Mouse (Mus musculus) mouse trophoblast stem cell (cell line): Measurements from ENCODE around the gene Hephl1.
"Not testable (repeated sequence)": the region's sequence is repeated elsewhere in the genome, so short reads cannot be mapped to it uniquely, and the experiment has no call there.

ENCODE experiments used
- in situ Hi-C, 2 experiments: fragments of 300-500 bp; cut with MseI, MboI; formaldehyde crosslinking; loops; 2 replicates in 1 of 2; 3 replicates in 1 of 2; pipeline ENCODE4 v1.15.1; 2025

Gene Hephl1

DNA sequence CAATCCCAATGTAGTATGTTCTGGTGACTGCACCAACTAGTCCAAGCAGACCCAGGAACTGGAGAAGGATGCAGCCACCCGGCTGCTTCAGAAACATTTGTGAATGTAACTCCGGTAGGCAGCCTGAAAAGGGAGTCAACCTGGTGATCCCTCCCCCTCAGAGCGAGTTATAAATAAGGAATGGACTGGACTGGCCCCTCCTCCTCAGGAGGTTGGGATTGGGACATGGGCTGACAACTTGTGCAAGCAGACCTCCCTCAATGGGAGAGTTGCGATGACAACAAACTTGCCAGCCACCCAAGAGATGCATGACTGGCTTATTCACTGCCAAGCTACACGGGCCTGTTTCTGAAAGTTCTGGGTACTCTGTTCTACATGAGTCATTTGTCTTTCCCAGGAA, at the start of gene Hephl1:
Gene Hephl1, minus strand, starts transcription at position 101 of the 400 bp plus-strand sequence.
- in situ Hi-C loops, result no loop called here

- in situ Hi-C loops, result no loop called here
Measured at GRCm38 (mm10) chr9:15149246-15149926, 37.5 kb upstream of the Hephl1 start.

- in situ Hi-C loops, result no loop called here
Measured at GRCm38 (mm10) chr9:15140546-15140945, 28.6 kb upstream of the Hephl1 start.

GRCm38 (mm10) chr9:15125897-15126296, 14.0 kb upstream of the Hephl1 start:
- in situ Hi-C loops, result no loop called here

DNA sequence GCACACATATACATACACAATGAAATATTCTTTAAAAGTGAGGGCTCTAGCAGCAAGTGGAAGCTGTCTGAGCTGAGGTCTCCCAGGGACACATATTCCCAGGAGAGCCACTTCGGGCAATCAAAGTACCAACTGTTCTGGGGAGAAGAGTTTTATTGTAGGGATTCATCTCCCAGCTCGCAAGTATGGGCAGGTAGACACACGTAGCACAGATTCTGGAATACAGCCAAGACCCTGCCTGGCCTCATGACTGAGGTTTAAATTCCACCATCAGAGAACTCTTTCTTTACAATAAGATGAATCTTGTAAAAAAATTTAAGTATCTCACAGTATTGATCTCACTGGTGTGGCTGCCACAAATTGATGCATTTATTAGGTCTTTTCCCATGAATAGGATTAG, 10.5 kb upstream of the Hephl1 start:
- in situ Hi-C loops, result no loop called here

GRCm38 (mm10) chr9:15120841-15121358, 9.0 kb upstream of the Hephl1 start:
- in situ Hi-C loops, result no loop called here

DNA sequence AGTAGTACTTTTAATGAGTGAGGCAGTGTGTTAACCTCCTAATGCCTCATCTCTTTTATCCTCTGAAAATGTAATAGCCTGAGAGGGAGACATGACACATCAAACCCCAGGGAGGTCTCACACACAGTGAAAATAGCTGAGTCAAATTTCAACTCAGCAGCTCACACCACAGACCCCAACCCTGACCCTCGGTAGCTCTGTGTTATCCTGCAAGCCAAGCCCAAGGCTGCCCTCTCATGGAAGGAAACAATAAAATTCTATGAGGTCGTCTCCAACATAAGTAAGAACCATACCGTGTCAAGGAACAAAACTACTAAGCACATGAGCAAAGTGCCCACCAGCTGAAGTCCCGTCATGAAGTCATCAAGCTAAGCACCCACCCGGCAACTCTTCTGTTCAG, 8.3 kb upstream of the Hephl1 start:
- in situ Hi-C loops, result no loop called here

- in situ Hi-C loops, result no loop called here
Measured at GRCm38 (mm10) chr9:15119515-15119914, 7.6 kb upstream of the Hephl1 start.

DNA sequence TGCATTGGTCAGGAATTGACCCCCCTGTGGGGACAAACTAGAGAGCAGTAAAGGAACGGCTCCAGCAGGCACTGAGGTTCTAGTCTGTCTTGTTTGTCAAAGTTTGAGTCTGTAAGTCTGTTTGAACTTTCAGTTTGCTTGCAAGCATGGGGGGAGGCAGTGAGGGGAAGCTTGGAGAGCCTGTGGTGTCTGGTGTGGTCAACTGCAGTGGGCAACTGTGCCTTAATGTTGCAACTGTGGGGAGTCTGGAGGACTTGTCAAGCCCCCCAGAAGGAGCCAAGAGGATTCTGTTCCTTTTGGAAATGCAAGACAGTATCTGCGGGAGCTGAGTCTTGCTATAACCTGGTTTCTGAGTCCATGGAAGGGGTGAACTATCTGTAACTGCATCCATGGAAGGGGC, 4.3 kb upstream of the Hephl1 start:
- in situ Hi-C loops, result no loop called here

DNA sequence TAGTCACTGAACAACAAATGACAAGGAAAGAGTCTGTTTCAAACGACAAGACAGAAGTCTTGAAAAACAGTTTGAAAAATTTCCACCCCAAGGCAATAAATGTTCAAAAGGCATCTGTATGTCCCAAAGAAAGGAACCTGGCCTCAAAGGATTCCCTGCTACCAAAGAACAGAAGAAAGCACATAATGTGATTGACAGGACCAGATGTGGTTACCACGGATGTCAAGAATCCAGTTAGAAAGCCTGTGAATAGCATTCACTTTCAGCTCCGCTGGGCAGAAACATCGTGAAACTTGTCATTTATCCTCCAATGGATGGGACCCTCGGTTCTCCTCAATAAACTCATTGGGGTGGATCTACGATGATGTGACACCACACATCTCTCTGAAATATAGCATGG, 2.2 kb upstream of the Hephl1 start:
- in situ Hi-C loops, result no loop called here

DNA sequence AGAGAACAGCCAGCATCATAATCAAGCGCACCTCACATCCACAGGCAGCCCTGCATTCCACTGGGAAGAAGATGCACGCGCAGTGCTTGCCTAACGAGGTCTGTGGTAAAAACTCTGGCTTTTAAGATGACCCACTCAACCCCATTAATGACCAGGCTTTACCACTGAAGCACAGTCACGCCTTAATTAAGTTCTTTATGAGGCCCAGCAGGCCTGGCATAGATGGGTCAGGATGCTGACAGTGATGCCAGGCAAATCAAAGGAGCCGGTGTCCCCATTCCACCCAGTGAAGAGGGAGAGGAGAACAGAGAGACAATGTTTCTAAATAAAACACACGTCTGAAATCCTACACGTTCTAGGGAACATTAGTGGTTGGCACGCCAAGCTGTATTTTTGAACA, 3.8 kb downstream of the Hephl1 start:
- in situ Hi-C loops, result no loop called here

DNA sequence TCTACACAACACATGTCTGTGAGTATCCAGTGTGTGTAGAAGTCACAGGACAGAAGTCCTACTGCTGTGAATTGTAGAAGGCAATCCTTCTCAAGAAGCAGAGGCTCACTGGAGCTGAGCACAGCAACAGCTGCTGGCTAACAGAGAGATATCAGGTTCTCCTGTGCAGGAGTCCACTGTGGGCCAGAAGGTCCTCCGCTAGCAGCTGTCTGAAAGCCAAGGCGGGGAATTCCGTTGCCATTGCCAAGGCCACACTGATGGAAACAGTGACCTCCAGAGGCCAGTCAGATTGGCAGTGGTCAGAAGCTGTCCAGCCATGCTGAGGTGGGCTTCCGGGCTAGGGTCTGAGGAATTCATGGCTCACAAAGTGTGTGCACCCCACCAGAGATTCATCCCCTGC, 6.8 kb downstream of the Hephl1 start:
- in situ Hi-C loops, result no loop called here

DNA sequence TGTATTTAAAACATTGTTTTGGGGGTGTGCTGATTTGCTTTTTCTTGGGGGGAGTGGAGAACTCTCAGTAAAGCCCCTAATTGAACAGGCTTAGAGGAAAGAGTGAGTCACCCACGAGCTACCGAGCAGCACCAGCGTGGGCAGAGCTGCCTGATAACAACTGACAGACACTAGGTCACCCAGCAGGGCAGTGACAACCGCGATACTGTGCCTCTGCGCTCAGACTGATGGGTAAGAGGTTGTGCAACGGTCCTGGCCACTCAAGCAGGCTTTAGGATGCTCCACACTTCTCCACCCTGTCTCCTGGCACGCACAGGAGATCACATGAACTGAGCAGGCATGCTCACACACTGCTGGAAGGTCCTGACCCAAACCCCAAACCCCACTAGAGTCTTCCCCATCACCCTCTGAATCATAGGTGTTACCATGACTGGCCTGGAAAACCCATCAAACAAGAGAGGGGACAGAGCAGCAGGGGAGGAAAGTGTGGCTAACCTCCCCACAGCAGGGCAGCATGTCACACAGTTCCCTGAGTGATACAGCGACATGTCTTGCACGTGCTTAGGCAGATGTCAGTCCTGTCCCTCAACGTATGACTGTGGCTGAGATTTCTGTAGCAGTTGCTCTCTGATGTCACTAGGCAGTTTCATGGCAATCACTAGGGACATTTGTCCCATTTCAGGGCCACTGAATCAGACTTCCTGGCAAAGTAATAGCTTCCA, 8.2 kb downstream of the Hephl1 start:
- in situ Hi-C loops, result no loop called here

- in situ Hi-C loops, result no loop called here
Measured at GRCm38 (mm10) chr9:15101531-15102161, 10.3 kb downstream of the Hephl1 start.

DNA sequence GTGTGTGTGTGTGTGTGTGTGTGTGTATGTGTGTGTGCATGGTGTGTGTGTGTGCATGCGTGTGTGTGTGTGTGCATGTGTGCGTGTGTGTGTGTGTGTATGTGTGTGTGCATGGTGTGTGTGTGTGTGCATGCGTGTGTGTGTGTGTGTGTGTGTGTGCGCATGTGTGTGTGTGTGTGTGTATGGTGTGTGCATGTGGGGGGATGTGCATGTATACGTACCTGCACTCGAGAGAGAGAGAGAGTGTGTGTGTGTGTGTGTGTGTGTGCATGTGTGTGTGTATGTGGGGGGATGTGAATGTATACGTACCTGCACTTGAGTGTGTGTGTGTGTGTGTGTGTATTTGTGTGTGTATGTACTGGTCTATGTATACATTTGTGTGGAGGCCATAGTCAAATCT, 13.5 kb downstream of the Hephl1 start:
- in situ Hi-C loops, result not testable (repeated sequence)

DNA sequence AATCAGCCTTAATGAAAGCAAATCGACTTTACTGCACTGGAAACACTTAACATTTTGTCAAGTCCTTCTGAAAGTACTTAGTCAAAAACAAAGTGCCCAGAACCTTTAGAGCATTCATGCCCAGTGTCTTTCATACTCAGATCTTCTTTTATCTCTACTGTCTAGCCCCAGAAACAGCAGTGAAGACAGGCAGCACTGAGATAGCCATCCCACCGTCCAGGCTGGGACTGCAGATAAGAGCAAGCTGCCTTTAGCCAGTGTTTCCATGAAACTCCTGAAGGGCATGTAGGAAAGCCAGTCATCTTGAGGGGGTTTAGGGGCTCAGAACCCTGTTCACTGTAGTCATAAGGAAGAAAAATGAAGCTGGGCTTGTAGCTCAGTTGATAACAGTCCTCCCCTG, 14.7 kb downstream of the Hephl1 start:
- in situ Hi-C loops, result no loop called here

GRCm38 (mm10) chr9:15096161-15096560, 15.7 kb downstream of the Hephl1 start:
- in situ Hi-C loops, result no loop called here

DNA sequence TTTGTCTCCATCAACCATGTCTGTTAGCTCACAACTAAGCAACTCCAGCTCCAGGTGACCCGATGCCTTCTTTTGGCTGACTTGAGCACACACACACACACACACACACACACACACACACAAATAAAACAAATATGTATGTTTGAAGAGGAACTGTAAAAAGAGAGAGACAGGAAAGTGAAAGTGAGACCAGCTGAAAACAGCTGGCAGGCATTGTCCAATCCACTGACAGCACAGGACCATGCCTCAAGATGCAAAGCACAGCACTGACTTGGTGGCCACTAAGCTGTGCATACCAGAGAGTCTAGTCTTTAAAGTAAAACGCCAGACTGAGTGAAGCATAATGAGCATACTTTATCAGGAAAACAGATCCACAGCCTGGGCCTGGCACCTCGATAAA, 16.7 kb downstream of the Hephl1 start:
- in situ Hi-C loops, result no loop called here

GRCm38 (mm10) chr9:15068686-15069295, 43.1 kb downstream of the Hephl1 start:
- in situ Hi-C loops, result loop anchor here in 1 of 2 experiments (10.0 kb wide), 1 partner anchor 544 kb away; no protein-coding TSS in a partner anchor

DNA sequence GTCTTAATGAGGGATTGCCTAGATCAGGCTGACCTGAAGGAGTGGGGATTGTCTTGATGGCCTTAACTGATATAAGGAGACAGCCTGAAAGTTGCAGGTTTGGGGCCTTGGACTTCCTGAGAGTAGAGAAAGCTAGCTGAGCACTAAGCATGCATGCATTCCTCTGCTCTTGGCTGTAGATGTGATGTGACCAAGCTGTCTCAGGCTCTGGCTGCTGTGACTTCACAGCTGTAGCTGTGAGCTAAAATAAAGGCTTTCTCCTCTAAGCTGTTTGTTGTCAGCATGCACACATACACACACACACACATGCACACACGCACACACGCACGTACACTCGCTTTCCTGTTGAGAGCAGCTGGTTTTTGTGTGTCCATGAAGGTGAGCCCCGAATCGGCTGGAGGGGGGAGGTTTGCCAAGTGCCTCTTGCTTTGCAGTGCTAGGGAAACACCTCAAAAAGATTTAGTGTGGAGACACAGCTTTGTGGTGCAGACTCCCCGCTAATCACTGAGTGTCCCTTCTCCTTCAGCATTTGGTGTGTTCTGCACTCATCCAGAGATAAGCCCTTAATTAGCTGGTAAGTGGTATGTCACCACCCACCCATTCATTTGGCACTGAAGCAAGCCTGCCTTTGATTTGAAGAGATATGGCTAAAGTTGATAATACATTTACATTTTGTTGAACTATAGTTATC, 43.8 kb downstream of the Hephl1 start:
- in situ Hi-C loops, result loop anchor here in 1 of 2 experiments (10.0 kb wide), 1 partner anchor 543 kb away; no protein-coding TSS in a partner anchor

GRCm38 (mm10) chr9:15064176-15064575, 47.7 kb downstream of the Hephl1 start:
- in situ Hi-C loops, result loop anchor here in 1 of 2 experiments (10.0 kb wide), 1 partner anchor 539 kb away; no protein-coding TSS in a partner anchor
